Mouse (Mus musculus) adrenal gland, adult 2 months (tissue): ENCODE measurements around the gene Pdzk1. TPM values are rescaled to one million over a fixed set of nuclear protein-coding genes. Genes with fewer than 3 reads are reported as not detected.
A peak's percentile ranks its signal among the peaks of the same experiment; 100 is the strongest.

Source experiments
- DNase-seq: peaks from one replicate; pipeline ENCODE4 v3.0.0; 2021
- long read RNA-seq: library from polyadenylated mRNA; stranded (forward); transcript quantifications from one replicate; pipeline ENCODE4 v2.0.0, GENCODE M21; 2021
- polyA plus RNA-seq: library from polyadenylated mRNA; depleted of rRNA; stranded (reverse); fragments of >200 nt; gene quantifications from 2 replicates; pipeline ENCODE4 v1.2.3, GENCODE M21; 2012; rRNA removed
- total RNA-seq, 2 experiments: library from RNA; stranded (reverse); gene quantifications; 2 replicates each; pipeline ENCODE4 v1.2.3; 2021

The Pdzk1 gene
- total RNA-seq (under 1 TPM; 0.26 to 0.35 TPM), polyA plus RNA-seq (not detected in 2 replicates)
- long read RNA-seq = 0 reads

- DNase-seq = no peak
Observed at GRCm38 (mm10) chr3:96828984-96829383, at the start of gene Pdzk1, which contains the start of gene Cd160. Pdzk1 (plus strand) TSS chr3:96829284. Cd160 (minus strand) TSS chr3:96829351.

GRCm38 (mm10) chr3:96782236-96782635 is 46.8 kb upstream of the Pdzk1 start:
- no peak for DNase-seq

GRCm38 (mm10) chr3:96787784-96788183 is 41.3 kb upstream of the Pdzk1 start:
- no peak for DNase-seq

GRCm38 (mm10) chr3:96788506-96788905 is 40.6 kb upstream of the Pdzk1 start:
- DNase-seq = no peak

- no peak for DNase-seq
Observed at GRCm38 (mm10) chr3:96800254-96800653, 28.8 kb upstream of the Pdzk1 start.

- DNase-seq = no peak
Observed at GRCm38 (mm10) chr3:96802214-96802613, 26.9 kb upstream of the Pdzk1 start.

- no peak for DNase-seq
Observed at GRCm38 (mm10) chr3:96808136-96808535, 20.9 kb upstream of the Pdzk1 start.

- DNase-seq = no peak
Observed at GRCm38 (mm10) chr3:96808651-96809050, 20.4 kb upstream of the Pdzk1 start.

GRCm38 (mm10) chr3:96811232-96811631 is 17.9 kb upstream of the Pdzk1 start:
- DNase-seq = no peak

GRCm38 (mm10) chr3:96812395-96813091 is 16.5 kb upstream of the Pdzk1 start:
- peak; percentile 78 for DNase-seq

- DNase-seq = peak; percentile 56
Observed at GRCm38 (mm10) chr3:96813106-96813505, 16.0 kb upstream of the Pdzk1 start.

- no peak for DNase-seq
Observed at GRCm38 (mm10) chr3:96813591-96814244, 15.4 kb upstream of the Pdzk1 start.

GRCm38 (mm10) chr3:96814342-96814741 is 14.7 kb upstream of the Pdzk1 start:
- DNase-seq = no peak

- peak; percentile 69 for DNase-seq
Observed at GRCm38 (mm10) chr3:96820116-96820915, 8.8 kb upstream of the Pdzk1 start.

- no peak for DNase-seq
Observed at GRCm38 (mm10) chr3:96821581-96821980, 7.5 kb upstream of the Pdzk1 start.

GRCm38 (mm10) chr3:96823701-96824100 is 5.4 kb upstream of the Pdzk1 start:
- no peak for DNase-seq

- DNase-seq = no peak
Observed at GRCm38 (mm10) chr3:96824614-96825013, 4.5 kb upstream of the Pdzk1 start.

- no peak for DNase-seq
Observed at GRCm38 (mm10) chr3:96825261-96825660, 3.8 kb upstream of the Pdzk1 start.

GRCm38 (mm10) chr3:96828308-96828864 is 698 bp upstream of the Pdzk1 start:
- no peak for DNase-seq

- no peak for DNase-seq
Observed at GRCm38 (mm10) chr3:96829856-96830255, 772 bp downstream of the Pdzk1 start.

- no peak for DNase-seq
Observed at GRCm38 (mm10) chr3:96832930-96833329, 3.8 kb downstream of the Pdzk1 start.

- DNase-seq = no peak
Observed at GRCm38 (mm10) chr3:96834587-96835348, 5.7 kb downstream of the Pdzk1 start.
